Mouse (Mus musculus): ENCODE results near the gene Cnnm2.

DNA sequence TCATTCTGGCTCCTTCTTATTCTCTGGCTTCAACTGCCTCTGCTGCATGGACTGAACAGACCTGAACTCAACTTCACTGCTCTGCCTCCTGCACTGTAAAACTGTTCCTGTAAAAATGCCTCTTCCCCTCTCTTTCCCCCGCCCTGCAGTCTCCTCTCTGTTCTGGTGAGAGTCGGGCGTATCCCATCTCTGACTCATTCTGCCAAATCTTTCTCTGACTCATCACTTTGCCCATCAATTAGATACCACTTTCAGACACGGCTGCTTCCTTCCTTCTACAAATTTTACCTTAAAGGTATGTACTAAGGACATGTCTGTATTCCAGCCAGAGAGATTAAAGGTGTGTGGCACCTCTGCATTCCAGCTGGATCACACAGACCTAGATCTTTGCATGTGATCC is 43.2 kb upstream of the Cnnm2 start:
- no peak for TF ChIP-seq CTCF (IDR thresholded peaks at IDR 0.05; ENCODE audit: low read depth, low read length)
- no peak for TF ChIP-seq POLR2A (IDR thresholded peaks at IDR 0.05; ENCODE audit: borderline replicate concordance, low read depth, low read length)

Data from bone marrow macrophage, adult 2 months (primary cell).